Mouse (Mus musculus) kidney, adult 2 months (tissue): Measurements from ENCODE around the gene Acot8.

Experiments
- CTCF ChIP-seq: fragments of 200-500 bp; conservative IDR thresholded peaks from 2 replicates; pipeline ENCODE4 v1.5.1; 2011; ENCODE audit warnings: low read depth, mild to moderate bottlenecking, control low read depth, low read length, moderate library complexity, mixed read lengths; ENCODE audit not compliant: insufficient read depth, insufficient read length
- POLR2A ChIP-seq: fragments of 200-500 bp; IDR thresholded peaks from one replicate; pipeline ENCODE4 v1.6.1; 2011; ENCODE audit warnings: low read depth, low read length, control low read depth

- TF ChIP-seq POLR2A (no peak), CTCF (no peak)
Measured at GRCm38 (mm10) chr2:164760059-164760833, 44.4 kb downstream of the Acot8 start.
